Mouse (Mus musculus): ENCODE measurements around the gene Trpc4ap. TPM values are rescaled to one million over a fixed set of nuclear protein-coding genes. Genes with fewer than 3 reads are reported as not detected.
A peak's percentile ranks its signal among the peaks of the same experiment; 100 is the strongest.

Trpc4ap gene
- total and polyA plus RNA-seq, 2 experiments from 2014 or later: 128 to 131 TPM

DNA sequence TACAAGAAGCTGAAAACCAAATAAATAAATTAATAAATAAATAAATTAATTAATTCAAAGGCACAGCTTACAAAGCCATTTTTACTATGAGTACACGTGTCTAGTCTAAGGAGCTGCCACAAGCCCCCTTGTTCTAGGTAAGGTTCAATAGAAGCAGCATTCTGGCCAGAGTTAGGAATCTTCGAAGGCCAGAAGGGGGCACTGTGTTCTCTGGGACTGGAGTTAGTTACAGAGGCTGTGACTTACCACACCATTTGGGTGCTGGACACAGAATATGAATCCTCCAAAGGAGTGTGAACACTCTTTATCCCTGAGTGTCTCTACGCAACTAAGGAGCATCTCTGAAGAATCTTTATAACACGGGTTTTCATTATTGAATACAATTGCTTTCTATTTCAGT lies 23.7 kb downstream of the Trpc4ap start:
- Histone ChIP-seq H3K4me3 (ENCODE audit: low read depth, low read length) (no peak overlapping the region), H3K27me3 (ENCODE audit: insufficient read depth, low read length) (no peaks in the 10 kb centered on the region), H3K9ac (no peak overlapping the region), H3K4me2 (ENCODE audit: low read depth) (no peak overlapping the region), H3K27ac (ENCODE audit: low read depth, low read length) (no peak overlapping the region), H3K4me1 (ENCODE audit: insufficient read depth) (no peaks in the 10 kb centered on the region), H3K36me3 (ENCODE audit: insufficient read depth) (peaks cover 65% of the 10 kb centered on the region), H3K9me3 (ENCODE audit: low read length) (no peaks in the 10 kb centered on the region)
- TF ChIP-seq CTCF (IDR thresholded peaks at IDR 0.05; ENCODE audit: low read depth): peak; percentile 55
- ATAC-seq (no peak), DNase-seq (no peak)
- WGBS: 83% methylated on average over 4 of the region's 4 CpGs

DNA sequence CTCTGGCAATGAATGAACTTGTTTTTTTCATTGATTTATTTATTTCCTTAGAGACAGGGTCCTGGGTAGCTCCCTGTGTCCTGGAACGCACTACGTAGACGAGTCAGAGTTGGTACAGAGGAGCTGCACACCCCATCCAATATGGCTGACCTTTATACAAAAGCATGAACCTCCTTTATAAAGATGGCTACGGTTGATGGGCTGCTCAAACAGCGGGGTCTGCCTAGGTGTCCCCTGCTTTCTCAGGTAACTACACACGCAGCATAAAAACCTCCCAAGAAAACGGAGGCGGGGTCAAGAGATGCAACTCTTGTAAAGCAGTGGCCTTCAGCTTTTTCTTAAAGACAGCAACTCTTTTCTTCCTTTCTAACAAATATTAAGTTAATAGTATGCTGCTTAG lies 24.3 kb downstream of the Trpc4ap start:
- peaks cover 70% of the 10 kb centered on the region for H3K36me3 ChIP-seq (ENCODE audit: insufficient read depth)
- DNase-seq: no peak
- 97% methylated on average over 8 of the region's 8 CpGs for WGBS
- ATAC-seq: no peak
- no peaks in the 10 kb centered on the region for H3K27me3 ChIP-seq (ENCODE audit: insufficient read depth, low read length)
- H3K4me3 ChIP-seq (ENCODE audit: low read depth, low read length): no peak overlapping the region
- no peak overlapping the region for H3K27ac ChIP-seq (ENCODE audit: low read depth, low read length)
- no peak for TF ChIP-seq CTCF (IDR thresholded peaks at IDR 0.05; ENCODE audit: low read depth)
- H3K4me2 ChIP-seq (ENCODE audit: low read depth): no peak overlapping the region
- H3K4me1 ChIP-seq (ENCODE audit: insufficient read depth): no peaks in the 10 kb centered on the region
- no peaks in the 10 kb centered on the region for H3K9me3 ChIP-seq (ENCODE audit: low read length)
- H3K9ac ChIP-seq: no peak overlapping the region

- DNase-seq (no peak), ATAC-seq (no peak)
- 81% methylated on average over 6 of the region's 6 CpGs for WGBS
- H3K36me3 ChIP-seq (ENCODE audit: insufficient read depth): peaks cover 75% of the 10 kb centered on the region
- no peak overlapping the region for H3K9ac ChIP-seq
- H3K9me3 ChIP-seq (ENCODE audit: low read length): no peaks in the 10 kb centered on the region
- no peaks in the 10 kb centered on the region for H3K4me1 ChIP-seq (ENCODE audit: insufficient read depth)
- no peaks in the 10 kb centered on the region for H3K27me3 ChIP-seq (ENCODE audit: insufficient read depth, low read length)
- no peak overlapping the region for H3K27ac ChIP-seq (ENCODE audit: low read depth, low read length)
- H3K4me2 ChIP-seq (ENCODE audit: low read depth): no peak overlapping the region
- no peak overlapping the region for H3K4me3 ChIP-seq (ENCODE audit: low read depth, low read length)
- no peak for TF ChIP-seq CTCF (IDR thresholded peaks at IDR 0.05; ENCODE audit: low read depth)
These were observed 28.2 kb downstream of the Trpc4ap start for GRCm38 (mm10) chr2:155663910-155664460.

- no peak overlapping the region for H3K27ac ChIP-seq (ENCODE audit: low read depth, low read length)
- H3K9me3 ChIP-seq (ENCODE audit: low read length): no peaks in the 10 kb centered on the region
- no peak overlapping the region for H3K9ac ChIP-seq
- peak; percentile 84 for DNase-seq
- peak; percentile 73 for ATAC-seq
- H3K4me3 ChIP-seq (ENCODE audit: low read depth, low read length): no peak overlapping the region
- no peaks in the 10 kb centered on the region for H3K4me1 ChIP-seq (ENCODE audit: insufficient read depth)
- H3K36me3 ChIP-seq (ENCODE audit: insufficient read depth): peaks cover 80% of the 10 kb centered on the region
- 19% methylated on average over 5 of the region's 5 CpGs for WGBS
- no peaks in the 10 kb centered on the region for H3K27me3 ChIP-seq (ENCODE audit: insufficient read depth, low read length)
- TF ChIP-seq CTCF (IDR thresholded peaks at IDR 0.05; ENCODE audit: low read depth): peak; percentile 75
- no peak overlapping the region for H3K4me2 ChIP-seq (ENCODE audit: low read depth)
These were observed 29.1 kb downstream of the Trpc4ap start for GRCm38 (mm10) chr2:155663097-155663496.

DNA sequence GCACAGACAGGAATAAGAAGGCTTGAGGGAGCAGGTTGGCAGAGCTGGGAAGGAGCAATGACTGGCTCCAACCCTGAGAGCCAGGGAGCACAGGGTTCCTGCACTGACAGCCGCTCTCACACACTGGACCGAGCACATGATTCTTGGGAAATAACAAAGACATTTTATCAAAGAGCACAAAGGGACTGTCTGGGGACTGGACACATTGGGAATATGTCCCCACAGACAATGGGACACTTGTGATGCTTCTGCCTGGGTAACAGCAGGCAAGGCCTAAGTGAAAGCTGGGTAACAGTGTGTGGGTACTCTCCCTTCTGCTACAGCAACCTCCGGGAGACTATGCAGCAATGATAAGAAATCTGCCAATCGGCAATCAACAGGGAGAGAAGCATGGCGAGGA lies 29.8 kb downstream of the Trpc4ap start:
- WGBS: 74% methylated on average over 5 of the region's 5 CpGs

DNA sequence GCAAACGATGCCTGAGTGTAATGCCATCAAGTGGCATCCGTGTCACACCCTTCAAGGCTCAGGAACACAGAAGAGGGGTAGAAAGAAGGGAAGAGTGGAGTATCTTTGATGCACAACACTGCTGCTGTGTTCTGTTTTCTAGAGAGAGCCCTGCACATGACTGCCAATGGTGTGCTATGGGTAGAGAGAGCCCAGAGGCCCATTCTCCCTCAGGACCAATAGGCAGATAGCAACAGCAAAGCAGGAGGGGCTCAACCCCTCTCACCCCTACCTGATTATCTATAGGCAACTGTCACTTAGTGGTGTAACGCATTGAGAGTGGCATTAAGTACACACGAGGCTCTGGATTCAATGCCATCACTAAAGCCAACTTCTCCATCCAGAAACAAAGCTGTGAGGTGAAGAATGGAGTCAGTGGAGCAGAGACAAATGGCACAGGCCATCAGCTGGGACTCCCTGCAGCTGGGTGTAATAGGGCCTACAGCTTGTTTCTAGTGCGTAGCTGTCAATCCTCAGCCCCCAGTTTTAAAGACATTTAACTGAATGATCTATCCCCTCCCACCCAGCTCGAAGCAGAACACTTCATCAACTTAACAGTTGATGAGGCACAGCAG lies 36.3 kb downstream of the Trpc4ap start:
- no peak overlapping the region for H3K4me3 ChIP-seq (ENCODE audit: low read depth, low read length)
- WGBS: 31% methylated on average over 6 of the region's 6 CpGs
- no peak for DNase-seq

More for the DNA sequence above, 29.8 kb downstream of the Trpc4ap start:
- Histone ChIP-seq H3K27ac (ENCODE audit: low read depth, low read length) (no peak overlapping the region), H3K27me3 (ENCODE audit: insufficient read depth, low read length) (no peaks in the 10 kb centered on the region), H3K4me2 (ENCODE audit: low read depth) (no peak overlapping the region), H3K4me1 (ENCODE audit: insufficient read depth) (no peaks in the 10 kb centered on the region), H3K36me3 (ENCODE audit: insufficient read depth) (peaks cover 79% of the 10 kb centered on the region), H3K9ac (no peak overlapping the region), H3K4me3 (ENCODE audit: low read depth, low read length) (no peak overlapping the region), H3K9me3 (ENCODE audit: low read length) (no peaks in the 10 kb centered on the region)
- TF ChIP-seq CTCF (IDR thresholded peaks at IDR 0.05; ENCODE audit: low read depth): no peak
- ATAC-seq: no peak
- no peak for DNase-seq

GRCm38 (mm10) chr2:155652618-155653017 lies 39.6 kb downstream of the Trpc4ap start:
- Histone ChIP-seq H3K36me3 (ENCODE audit: insufficient read depth) (peaks cover 72% of the 10 kb centered on the region), H3K27ac (ENCODE audit: low read depth, low read length) (no peak overlapping the region), H3K9ac (no peak overlapping the region), H3K4me3 (ENCODE audit: low read depth, low read length) (no peak overlapping the region), H3K4me2 (ENCODE audit: low read depth) (no peak overlapping the region), H3K9me3 (ENCODE audit: low read length) (no peaks in the 10 kb centered on the region), H3K4me1 (ENCODE audit: insufficient read depth) (no peaks in the 10 kb centered on the region), H3K27me3 (ENCODE audit: insufficient read depth, low read length) (no peaks in the 10 kb centered on the region)
- WGBS: 95% methylated on average over 5 of the region's 5 CpGs
- DNase-seq: no peak
- ATAC-seq: no peak
- TF ChIP-seq CTCF (IDR thresholded peaks at IDR 0.05; ENCODE audit: low read depth): no peak

More for the DNA sequence above, 36.3 kb downstream of the Trpc4ap start:
- H3K4me2 ChIP-seq (ENCODE audit: low read depth): no peak overlapping the region
- no peaks in the 10 kb centered on the region for H3K9me3 ChIP-seq (ENCODE audit: low read length)
- H3K27me3 ChIP-seq (ENCODE audit: insufficient read depth, low read length): no peaks in the 10 kb centered on the region
- no peaks in the 10 kb centered on the region for H3K4me1 ChIP-seq (ENCODE audit: insufficient read depth)
- TF ChIP-seq CTCF (IDR thresholded peaks at IDR 0.05; ENCODE audit: low read depth): no peak
- H3K36me3 ChIP-seq (ENCODE audit: insufficient read depth): peaks cover 70% of the 10 kb centered on the region
- no peak for ATAC-seq
- H3K9ac ChIP-seq: no peak overlapping the region
- no peak overlapping the region for H3K27ac ChIP-seq (ENCODE audit: low read depth, low read length)
